Mouse (Mus musculus) liver, embryonic 14.5 days (tissue): Measurements from ENCODE around the gene Plcl2.

ENCODE experiments used
- CTCF ChIP-seq: IDR thresholded peaks from 2 replicates; pipeline ENCODE4 v1.5.1; 2016; ENCODE audit warnings: antibody characterized with exemption, low read depth, control low read depth
- EP300 ChIP-seq: IDR thresholded peaks from 2 replicates; pipeline ENCODE4 v1.6.1; 2016; ENCODE audit warnings: antibody characterized with exemption, low read depth

GRCm38 (mm10) chr17:50570681-50571398 is 61.6 kb downstream of the Plcl2 start:
- no peak for TF ChIP-seq CTCF
- TF ChIP-seq EP300: no peak
